Mouse (Mus musculus) myocyte (in vitro differentiated cells): ENCODE measurements around the gene BC035044.

Experiments used
- CEBPB ChIP-seq: IDR thresholded peaks from 2 replicates; pipeline ENCODE4 v1.6.1; 2011; ENCODE audit warnings: mild to moderate bottlenecking, moderate library complexity; ENCODE audit not compliant: poor library complexity, insufficient read depth, severe bottlenecking
- E2F4 ChIP-seq: IDR thresholded peaks from one replicate; pipeline ENCODE4 v1.6.1; 2011; ENCODE audit warnings: mild to moderate bottlenecking, control low read depth, moderate library complexity; ENCODE audit not compliant: insufficient read depth
- MAX ChIP-seq: IDR thresholded peaks from one replicate; pipeline ENCODE4 v1.6.1; 2011; ENCODE audit warnings: low read depth, mild to moderate bottlenecking, control low read depth
- MYOG ChIP-seq, 3 experiments: IDR thresholded peaks; one replicate each; pipeline ENCODE4 v1.6.1; 2011; ENCODE audit warnings: control low read depth in 2 of 3, low read depth in 2 of 3, mild to moderate bottlenecking in 2 of 3; ENCODE audit not compliant: insufficient read length in 2 of 3, control insufficient read depth in 1 of 3, insufficient read depth in 1 of 3
- POLR2A ChIP-seq: IDR thresholded peaks from one replicate; pipeline ENCODE4 v1.6.1; 2011; ENCODE audit warnings: low read depth, mild to moderate bottlenecking, control low read depth, moderate library complexity; ENCODE audit not compliant: insufficient read length
- POLR2AphosphoS2 ChIP-seq: IDR thresholded peaks from one replicate; pipeline ENCODE4 v1.6.1; 2011; ENCODE audit warnings: low read depth, control low read depth; ENCODE audit not compliant: insufficient read length
- REST ChIP-seq: IDR thresholded peaks from one replicate; pipeline ENCODE4 v1.6.1; 2011; ENCODE audit warnings: mild to moderate bottlenecking, control low read depth, moderate library complexity; ENCODE audit not compliant: insufficient read depth, insufficient read length
- SRF ChIP-seq: IDR thresholded peaks from one replicate; pipeline ENCODE4 v1.6.1; 2011; ENCODE audit warnings: low read depth; ENCODE audit not compliant: control insufficient read depth, insufficient read length
- TCF12 ChIP-seq: IDR thresholded peaks from one replicate; pipeline ENCODE4 v1.6.1; 2011; ENCODE audit warnings: mild to moderate bottlenecking, control low read depth; ENCODE audit not compliant: poor library complexity, insufficient read depth, severe bottlenecking
- USF1 ChIP-seq: IDR thresholded peaks from one replicate; pipeline ENCODE4 v1.6.1; 2011; ENCODE audit warnings: low read depth, mild to moderate bottlenecking, control low read depth, moderate library complexity

DNA sequence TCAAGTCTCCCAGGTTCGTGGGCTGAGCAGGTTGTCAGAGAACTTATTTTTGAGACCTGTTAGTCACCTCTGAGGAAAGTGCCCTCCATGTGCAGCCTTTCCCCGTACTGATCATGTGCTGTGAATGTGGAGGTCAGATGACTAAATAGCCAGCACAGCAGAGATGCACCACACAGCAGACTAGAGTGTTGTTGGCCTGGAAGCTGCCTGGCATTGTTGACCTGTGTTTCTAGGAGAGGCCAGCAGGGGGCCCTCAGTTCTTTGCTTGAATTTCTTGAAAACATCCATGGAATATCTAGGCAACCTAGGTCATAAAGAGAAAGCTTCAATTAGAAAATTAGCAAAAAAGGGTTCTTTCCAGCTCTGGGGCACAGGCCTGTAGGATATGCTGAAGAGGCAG is 41.0 kb downstream of the BC035044 start:
- TF ChIP-seq POLR2A, result no peak
- TF ChIP-seq SRF, result no peak
- no peak for TF ChIP-seq MAX
- no peak for TF ChIP-seq REST
- no peak for TF ChIP-seq USF1
- TF ChIP-seq POLR2AphosphoS2, result no peak
- no peak for TF ChIP-seq MYOG (IDR thresholded peaks at IDR 0.05; ENCODE audit: control insufficient read depth in 1 of 3, insufficient read depth in 1 of 3, insufficient read length in 2 of 3, low read depth in 2 of 3)
- no peak for TF ChIP-seq E2F4
- TF ChIP-seq CEBPB, result no peak
- no peak for TF ChIP-seq TCF12
